In genomic region chr5:145069707-145070106, GRCm38 (mm10) we compare ENCODE assay signal across 9 mouse cellular contexts. TPM values are rescaled to one million over a fixed set of nuclear protein-coding genes. Genes with fewer than 3 reads are reported as not detected.
A peak's percentile ranks its signal among the peaks of the same experiment; 100 is the strongest.
DNase-seq lines count a peak whose midpoint lies in the region; TF ChIP-seq lines count a peak whose summit lies in the region.
"Had no signal": no experiment of that assay in that cellular context is flagged by ENCODE, and none has a peak within 500 bp of the region (broad histone marks: within the 10 kb centered on the region; RNA-seq: fewer than 3 reads in every experiment).

No protein-coding gene starts in this region.

- no peaks in the 10 kb centered on the region for H3K79me2 ChIP-seq in liver, adult 2 months (ENCODE audit: control insufficient read depth, insufficient read depth, low read length)

- H3K9ac ChIP-seq in liver, adult 2 months (ENCODE audit: low read depth, low read length) = no peak overlapping the region
- H3K9ac ChIP-seq: heart, embryonic 13.5 days had no signal

- no peak overlapping the region for H3K4me3 ChIP-seq in gastrocnemius, adult 2 months
- H3K4me3 ChIP-seq in kidney, adult 2 months (ENCODE audit: insufficient read depth, low read depth, low read length) = no peak overlapping the region
- no peak overlapping the region for H3K4me3 ChIP-seq in liver, adult 2 months (ENCODE audit: insufficient read depth, low read depth, low read length)
- H3K4me3 ChIP-seq: heart, embryonic 13.5 days had no signal

- H3K27me3 ChIP-seq in kidney, adult 2 months (replicated peaks; ENCODE audit: control insufficient read depth, insufficient read depth, low read length) = no peaks in the 10 kb centered on the region
- no peaks in the 10 kb centered on the region for H3K27me3 ChIP-seq in liver, adult 2 months (ENCODE audit: control insufficient read depth, insufficient read depth, low read length)
- H3K27me3 ChIP-seq: heart, embryonic 13.5 days had no signal

- no peak overlapping the region for H3K27ac ChIP-seq in gastrocnemius, adult 2 months
- no peak overlapping the region for H3K27ac ChIP-seq in kidney, adult 2 months (ENCODE audit: insufficient read depth, low read depth, low read length)
- no peak overlapping the region for H3K27ac ChIP-seq in liver, adult 2 months (replicated peaks; ENCODE audit: insufficient read depth, low read depth, low read length)
- H3K27ac ChIP-seq: heart, embryonic 13.5 days had no signal

- no peak for TF ChIP-seq POLR2A in kidney, adult 2 months (IDR thresholded peaks at IDR 0.05; ENCODE audit: low read depth, low read length)
- TF ChIP-seq POLR2A in liver, adult 2 months (IDR thresholded peaks at IDR 0.05; ENCODE audit: extremely low read depth, insufficient read depth, low read length) = no peak

- peak; percentile 93 for TF ChIP-seq CTCF in gastrocnemius, adult 2 months (IDR thresholded peaks at IDR 0.05)
- peak; percentile 84 for TF ChIP-seq CTCF in kidney, adult 2 months (conservative IDR thresholded peaks at IDR 0.05; ENCODE audit: insufficient read depth, insufficient read length, low read depth, low read length)
- TF ChIP-seq CTCF in liver, adult 2 months (IDR thresholded peaks at IDR 0.05; ENCODE audit: low read depth, low read length) = peak; percentile 75

- intact Hi-C loops in gastrocnemius, adult 2 months (cut with DNase I) = no loop called here

- 2% methylated on average over 5 of the region's 5 CpGs for WGBS in kidney, adult 2 months
- WGBS in liver, adult 2 months = 1% methylated on average over 5 of the region's 5 CpGs

- H3K36me3 ChIP-seq in kidney, adult 2 months (ENCODE audit: control insufficient read depth, insufficient read depth, low read length) = no peaks in the 10 kb centered on the region
- H3K36me3 ChIP-seq in liver, adult 2 months (ENCODE audit: control insufficient read depth, insufficient read depth, low read length) = no peaks in the 10 kb centered on the region
- H3K36me3 ChIP-seq: heart, embryonic 13.5 days had no signal

- H3K4me1 ChIP-seq in kidney, adult 2 months (ENCODE audit: control insufficient read depth, insufficient read depth, low read length) = no peaks in the 10 kb centered on the region
- H3K4me1 ChIP-seq in liver, adult 2 months (ENCODE audit: control insufficient read depth, insufficient read depth, low read length) = no peaks in the 10 kb centered on the region
- H3K4me1 ChIP-seq: heart, embryonic 13.5 days had no signal

- peak; percentile 65 for DNase-seq in A20 (ENCODE audit: low read depth, low spot score)
- peak; percentile 43 for DNase-seq in WW6 (ENCODE audit: low read depth, low spot score)
- DNase-seq in cerebellum, postnatal 25 days = peak; percentile 67 to 84
- DNase-seq in gastrocnemius, adult 2 months = peak; percentile 71
- peak; percentile 61 for DNase-seq in kidney, adult 2 months
- DNase-seq in liver, adult 2 months (ENCODE audit: extremely low read depth, low read depth, low spot score) = peak; percentile 37
- DNase-seq in ovary, adult 18-20 months (ENCODE audit: low spot score) = peak; percentile 12
- peak; percentile 9 to 11 for DNase-seq in thymus, adult 18-20 months

RNA-seq across cellular contexts. Expression of gene Arpc1a, which starts 13.9 kb away (rescaled TPM):
- 10 to 100 TPM; 23.8 to 30.3 TPM for total RNA-seq in gastrocnemius, adult 2 months (2021)
- polyA plus RNA-seq in kidney, adult 2 months (2012; rRNA removed) = 123 and 141 TPM in 2 replicates
- 36.0 and 47.1 TPM in 2 replicates for total RNA-seq in liver, adult 2 months (2014; rRNA removed)
- 64.7 and 66.5 TPM in 2 replicates for polyA plus RNA-seq in liver, adult 2 months (2012; rRNA removed)

RNA-seq across cellular contexts. Expression of gene Kpna7, which starts 14.1 kb away (rescaled TPM):
- not detected for total RNA-seq in gastrocnemius, adult 2 months (2021)
- polyA plus RNA-seq in kidney, adult 2 months (2012; rRNA removed) = not detected in 2 replicates
- total RNA-seq in liver, adult 2 months (2014; rRNA removed) = not detected in 2 replicates
- not detected in 2 replicates for polyA plus RNA-seq in liver, adult 2 months (2012; rRNA removed)
- polyA plus RNA-seq: heart, embryonic 13.5 days had no signal

RNA-seq across cellular contexts. Expression of gene 1700018F24Rik, which starts 26.9 kb away (rescaled TPM):
- total RNA-seq in gastrocnemius, adult 2 months (2021) = not detected
- polyA plus RNA-seq in kidney, adult 2 months (2012; rRNA removed) = not detected in 2 replicates
- total RNA-seq in liver, adult 2 months (2014; rRNA removed) = not detected in 2 replicates
- polyA plus RNA-seq in liver, adult 2 months (2012; rRNA removed) = not detected in 2 replicates
- polyA plus RNA-seq: heart, embryonic 13.5 days had no signal

RNA-seq across cellular contexts. Expression of gene Gm4871, which starts 37.2 kb away (rescaled TPM):
- not detected for total RNA-seq in gastrocnemius, adult 2 months (2021)
- not detected in 2 replicates for polyA plus RNA-seq in kidney, adult 2 months (2012; rRNA removed)
- total RNA-seq in liver, adult 2 months (2014; rRNA removed) = not detected in 2 replicates
- not detected in 2 replicates for polyA plus RNA-seq in liver, adult 2 months (2012; rRNA removed)
- polyA plus RNA-seq: heart, embryonic 13.5 days had no signal

RNA-seq across cellular contexts. Expression of gene Arpc1b, which starts 44.3 kb away (rescaled TPM):
- 10 to 100 TPM; 20.1 to 29.9 TPM for total RNA-seq in gastrocnemius, adult 2 months (2021)
- polyA plus RNA-seq in kidney, adult 2 months (2012; rRNA removed) = 184 and 193 TPM in 2 replicates
- total RNA-seq in liver, adult 2 months (2014; rRNA removed) = 30.9 and 61.0 TPM in 2 replicates
- polyA plus RNA-seq in liver, adult 2 months (2012; rRNA removed) = 93.8 and 137 TPM in 2 replicates

Comparison
In these comparisons a context has a peak if more than half of its experiments do, and no peak if none do; other contexts are left out.
1. DNase-seq: peak in every context shown above with its lines; median percentile 76 in cerebellum, postnatal 25 days; 71 in gastrocnemius, adult 2 months; 65 in A20; 61 in kidney, adult 2 months; 43 in WW6; 37 in liver, adult 2 months; 12 in ovary, adult 18-20 months; 10 in thymus, adult 18-20 months.